Mouse (Mus musculus) myocyte (in vitro differentiated cells): Measurements from ENCODE around the gene Zfp85.

Source experiments
- CEBPB ChIP-seq: IDR thresholded peaks from 2 replicates; pipeline ENCODE4 v1.6.1; 2011; ENCODE audit warnings: mild to moderate bottlenecking, moderate library complexity; ENCODE audit not compliant: poor library complexity, insufficient read depth, severe bottlenecking
- E2F4 ChIP-seq: IDR thresholded peaks from one replicate; pipeline ENCODE4 v1.6.1; 2011; ENCODE audit warnings: mild to moderate bottlenecking, control low read depth, moderate library complexity; ENCODE audit not compliant: insufficient read depth
- MAX ChIP-seq: IDR thresholded peaks from one replicate; pipeline ENCODE4 v1.6.1; 2011; ENCODE audit warnings: low read depth, mild to moderate bottlenecking, control low read depth
- POLR2A ChIP-seq: IDR thresholded peaks from one replicate; pipeline ENCODE4 v1.6.1; 2011; ENCODE audit warnings: low read depth, mild to moderate bottlenecking, control low read depth, moderate library complexity; ENCODE audit not compliant: insufficient read length
- TCF12 ChIP-seq: IDR thresholded peaks from one replicate; pipeline ENCODE4 v1.6.1; 2011; ENCODE audit warnings: mild to moderate bottlenecking, control low read depth; ENCODE audit not compliant: poor library complexity, insufficient read depth, severe bottlenecking
- USF1 ChIP-seq: IDR thresholded peaks from one replicate; pipeline ENCODE4 v1.6.1; 2011; ENCODE audit warnings: low read depth, mild to moderate bottlenecking, control low read depth, moderate library complexity

GRCm38 (mm10) chr13:67755761-67756160 lies 733 bp upstream of the Zfp85 start:
- TF ChIP-seq POLR2A (no peak), MAX (no peak), E2F4 (no peak), CEBPB (no peak), USF1 (no peak), TCF12 (no peak)
